Mouse (Mus musculus): ENCODE measurements around the gene Pkp2.

DNA sequence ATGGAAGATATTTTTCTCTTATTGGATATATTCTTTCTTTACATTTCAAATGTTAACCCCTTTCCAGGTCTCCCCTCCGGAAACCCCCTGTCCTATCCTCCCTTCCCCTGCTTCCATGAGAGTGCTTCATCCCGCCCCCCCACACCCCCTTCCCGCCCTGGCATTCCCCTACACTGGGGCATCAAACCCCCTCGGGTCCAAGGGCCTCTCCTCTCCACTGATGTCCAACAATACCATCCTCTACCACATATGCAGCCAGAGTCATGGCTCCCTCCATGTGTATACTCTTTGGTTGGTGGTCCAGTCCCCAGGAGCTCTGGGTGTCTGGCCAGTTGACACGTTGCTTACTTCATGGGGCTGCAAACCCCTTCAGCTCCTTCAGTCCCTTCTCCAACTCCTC lies 98.2 kb downstream of the Pkp2 start:
- TF ChIP-seq POLR2A (IDR thresholded peaks at IDR 0.05; ENCODE audit: insufficient read depth, low read depth, low read length) (no peak), CTCF (IDR thresholded peaks at IDR 0.05; ENCODE audit: insufficient read depth, low read depth, low read length) (no peak)

All from olfactory bulb, adult 2 months (tissue).